Mouse (Mus musculus) forebrain, embryonic 14.5 days (tissue): Measurements from ENCODE around the gene Kdsr. TPM values are rescaled to one million over a fixed set of nuclear protein-coding genes. Genes with fewer than 3 reads are reported as not detected.

ENCODE experiments used
- ATAC-seq: fragments of 200-750 bp; cut with Nextera tagmentation; 2 replicates; pipeline ENCODE4 v1.8.0; 2017; ENCODE audit warnings: mild to moderate bottlenecking, moderate library complexity
- DNase-seq: peaks from one replicate; pipeline ENCODE4 v3.0.0-alpha.2; 2015; ENCODE audit warnings: low spot score
- H3K27ac ChIP-seq: fragments of 300-500 bp; sonication (generic); 2 replicates; pipeline ENCODE4 v1.5.1; 2014; ENCODE audit warnings: low read depth, mild to moderate bottlenecking, control low read depth, low read length, moderate library complexity
- H3K27me3 ChIP-seq: fragments of 300-500 bp; sonication (generic); replicated peaks from 2 replicates; pipeline ENCODE4 v1.6.1; 2014; ENCODE audit warnings: low read length, control low read depth, mixed read lengths; ENCODE audit not compliant: control insufficient read depth, insufficient read depth
- H3K36me3 ChIP-seq: fragments of 300-500 bp; sonication (generic); 2 replicates; pipeline ENCODE4 v1.6.1; 2014; ENCODE audit warnings: low read length, control low read depth; ENCODE audit not compliant: control insufficient read depth, insufficient read depth
- H3K4me1 ChIP-seq: fragments of 300-500 bp; sonication (generic); 2 replicates; pipeline ENCODE4 v1.6.1; 2014; ENCODE audit warnings: antibody characterized with exemption, low read length, control low read depth; ENCODE audit not compliant: control insufficient read depth, insufficient read depth
- H3K4me2 ChIP-seq: fragments of 300-500 bp; sonication (generic); 2 replicates; pipeline ENCODE4 v1.6.1; 2014; ENCODE audit warnings: mild to moderate bottlenecking, control low read depth, low read length
- H3K4me3 ChIP-seq: fragments of 300-500 bp; sonication (generic); 2 replicates; pipeline ENCODE4 v1.5.1; 2014; ENCODE audit warnings: low read depth, low read length, control low read depth
- H3K9ac ChIP-seq: fragments of 300-500 bp; sonication (generic); 2 replicates; pipeline ENCODE4 v1.6.1; 2014; ENCODE audit warnings: mild to moderate bottlenecking, low read length, control low read depth, moderate library complexity
- H3K9me3 ChIP-seq: fragments of 300-500 bp; sonication (generic); replicated peaks from 2 replicates; pipeline ENCODE4 v1.6.1; 2016; ENCODE audit warnings: low read length, control low read depth, mixed read lengths; ENCODE audit not compliant: control insufficient read depth
- WGBS: fragments of 180-500 bp; shearing (Covaris S2); extraction: QIAGEN DNeasy Blood & Tissue Kit; methylation state at CpG from one replicate; pipeline ENCODE4 v1.1.7; 2014; 5-methylcytosine and 5-hydroxymethylcytosine counted together
- polyA plus RNA-seq: library from polyadenylated mRNA; unstranded; fragments of >200 nt; fragmentation: Nextera tagmentation; extraction: Ambion mirVana; gene quantifications from 2 replicates; pipeline ENCODE4 v1.2.1, GENCODE M21; 2014

Kdsr gene
- polyA plus RNA-seq, 1 experiment from 2014 or later: 13.7 TPM

DNA sequence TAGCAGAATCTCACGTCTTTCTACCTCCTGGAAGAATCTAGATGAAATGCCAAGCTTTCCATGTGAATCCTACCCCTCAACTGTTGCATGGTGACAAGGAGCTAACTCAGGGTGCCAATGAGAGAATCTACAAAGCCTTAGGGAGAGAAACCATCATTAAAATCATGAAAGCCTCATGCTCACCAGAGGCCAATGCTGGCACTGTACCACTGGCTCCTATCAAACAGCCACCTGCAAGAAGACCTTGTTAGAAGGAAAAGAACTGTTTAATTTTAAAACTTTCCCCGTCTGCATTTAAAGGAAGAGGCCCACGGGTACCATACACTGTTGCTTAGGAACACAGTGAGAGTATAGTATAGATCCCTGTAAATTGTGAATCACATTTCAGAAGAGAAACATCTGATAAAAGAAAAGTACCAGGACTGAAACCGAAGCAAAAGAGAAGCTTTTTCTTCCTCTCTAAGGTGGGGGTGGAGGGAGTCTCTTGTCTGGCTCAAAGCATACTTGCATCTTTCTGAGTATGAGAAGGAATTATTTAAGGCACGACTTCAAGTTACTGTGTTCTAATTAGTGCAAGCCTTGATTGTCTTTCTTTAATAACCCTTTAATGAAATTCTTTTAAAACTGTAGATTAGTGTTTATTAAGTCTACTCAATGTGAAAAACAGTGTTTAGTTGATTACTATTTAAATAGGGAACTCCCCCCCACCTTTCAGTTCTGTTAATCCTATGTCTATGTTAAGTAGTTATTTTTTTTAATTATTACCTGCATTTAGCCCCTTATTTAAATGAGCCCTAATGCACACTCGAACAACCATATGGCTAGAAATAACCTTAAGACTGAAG, 52.3 kb downstream of the Kdsr start:
- Histone ChIP-seq H3K4me3 (no peak overlapping the region), H3K27me3 (no peaks in the 10 kb centered on the region), H3K4me2 (no peak overlapping the region), H3K36me3 (no peaks in the 10 kb centered on the region), H3K4me1 (peaks cover 26% of the 10 kb centered on the region), H3K9me3 (no peaks in the 10 kb centered on the region), H3K27ac (no peak overlapping the region), H3K9ac (no peak overlapping the region)
- DNase-seq (peak; percentile 41), ATAC-seq (no peak)
- WGBS: 32% methylated on average over 6 of the region's 6 CpGs

DNA sequence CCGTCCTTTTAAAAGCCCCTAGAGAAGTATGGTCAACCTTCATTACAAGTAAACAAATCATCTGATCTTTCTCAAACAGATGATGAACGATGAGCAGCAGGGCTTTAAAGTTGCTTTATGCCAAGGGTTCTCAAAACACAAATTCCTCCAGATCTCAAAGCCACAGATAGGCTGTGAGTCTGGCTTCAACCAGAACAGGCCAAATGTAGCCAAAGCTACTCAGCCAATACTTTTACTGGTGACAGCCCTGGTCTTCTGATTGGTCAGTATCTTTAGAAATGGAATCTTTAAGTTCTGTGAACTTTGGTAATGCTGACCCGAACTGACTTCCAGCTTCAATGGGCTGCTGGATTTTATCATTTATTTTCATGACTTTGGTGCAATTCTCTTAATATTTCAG, 56.3 kb downstream of the Kdsr start:
- Histone ChIP-seq H3K27me3 (no peaks in the 10 kb centered on the region), H3K4me3 (no peak overlapping the region), H3K36me3 (no peaks in the 10 kb centered on the region), H3K27ac (peak overlapping the region; percentile 17; the same call in 1 of the 2 replicates), H3K9ac (no peak overlapping the region), H3K9me3 (no peaks in the 10 kb centered on the region), H3K4me1 (peaks cover 26% of the 10 kb centered on the region), H3K4me2 (no peak overlapping the region)
- no peak for DNase-seq
- WGBS: 45% methylated on average over 3 of the region's 3 CpGs
- peak; percentile 50 for ATAC-seq

- Histone ChIP-seq H3K9ac (no peak overlapping the region), H3K4me2 (no peak overlapping the region), H3K36me3 (no peaks in the 10 kb centered on the region), H3K27ac (no peak overlapping the region; the same call in 1 of the 2 replicates), H3K4me3 (no peak overlapping the region), H3K9me3 (no peaks in the 10 kb centered on the region), H3K4me1 (peaks cover 21% of the 10 kb centered on the region), H3K27me3 (no peaks in the 10 kb centered on the region)
- DNase-seq (peak; percentile 93), ATAC-seq (peak; percentile 90)
- WGBS: 16% methylated on average over 4 of the region's 4 CpGs
These were observed 56.9 kb downstream of the Kdsr start for GRCm38 (mm10) chr1:106702471-106703175.

DNA sequence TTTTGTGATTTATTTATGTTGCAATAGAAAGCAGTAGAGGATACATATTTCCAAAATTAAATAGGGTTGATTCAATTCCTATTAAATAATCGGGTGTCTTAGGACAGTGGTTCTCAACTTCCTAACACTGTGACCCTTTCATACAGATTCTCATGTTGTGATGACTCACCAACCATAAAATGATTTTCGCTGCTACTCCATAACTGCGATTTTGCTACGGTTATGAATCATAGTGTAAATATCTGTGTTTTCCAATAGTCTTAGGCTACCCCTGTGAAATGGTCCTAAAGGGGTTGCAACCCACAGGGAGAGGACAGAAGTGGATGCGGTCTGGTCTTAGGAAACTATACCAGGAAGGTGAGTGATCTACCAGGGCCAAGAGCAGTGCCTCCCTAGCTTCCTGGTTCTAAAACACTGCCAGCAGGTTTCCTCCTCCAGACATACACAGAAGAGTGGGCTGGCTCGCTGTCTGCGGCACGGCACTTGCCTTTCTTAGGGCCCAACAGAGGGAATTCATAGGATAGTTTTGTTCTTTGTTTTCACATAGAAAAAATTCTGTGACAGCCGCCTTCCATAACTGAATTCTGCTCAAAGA, 58.9 kb downstream of the Kdsr start:
- H3K36me3 ChIP-seq: no peaks in the 10 kb centered on the region
- 89% methylated on average over 9 of the region's 9 CpGs for WGBS
- no peak for ATAC-seq

DNA sequence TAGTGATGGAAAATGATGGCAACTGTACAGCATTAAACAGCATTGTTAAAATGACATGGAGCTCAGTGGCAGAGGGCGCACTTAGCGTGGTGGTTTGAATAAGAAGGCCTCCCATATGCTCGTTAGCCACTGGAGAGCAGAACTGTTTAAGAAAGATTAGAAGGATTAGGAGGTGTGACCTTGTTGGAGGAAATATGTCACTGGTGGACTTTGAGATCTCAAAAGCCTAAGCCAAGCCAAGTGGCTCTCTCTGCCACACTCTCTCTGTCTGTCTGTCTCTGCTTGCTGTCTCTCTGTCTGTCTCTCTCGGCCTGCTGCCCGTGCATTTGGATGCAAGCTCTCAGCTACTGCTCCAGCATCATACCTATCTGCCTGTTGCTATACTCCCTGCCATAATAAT, 63.1 kb downstream of the Kdsr start:
- H3K4me1 ChIP-seq: peaks cover 7% of the 10 kb centered on the region; the same call in 1 of the 2 replicates
- H3K9ac ChIP-seq: no peak overlapping the region
- no peak overlapping the region for H3K4me2 ChIP-seq
- WGBS: 53% methylated on average over 5 of the region's 5 CpGs
- no peak for ATAC-seq
- H3K27me3 ChIP-seq: no peaks in the 10 kb centered on the region
- no peaks in the 10 kb centered on the region for H3K36me3 ChIP-seq
- H3K4me3 ChIP-seq: no peak overlapping the region
- no peak for DNase-seq
- no peaks in the 10 kb centered on the region for H3K9me3 ChIP-seq
- no peak overlapping the region for H3K27ac ChIP-seq

More for the DNA sequence above, 58.9 kb downstream of the Kdsr start:
- no peak for DNase-seq
- H3K4me2 ChIP-seq: no peak overlapping the region
- H3K9ac ChIP-seq: no peak overlapping the region
- no peaks in the 10 kb centered on the region for H3K27me3 ChIP-seq
- no peak overlapping the region for H3K4me3 ChIP-seq
- no peak overlapping the region for H3K27ac ChIP-seq
- no peaks in the 10 kb centered on the region for H3K9me3 ChIP-seq
- peaks cover 21% of the 10 kb centered on the region for H3K4me1 ChIP-seq

DNA sequence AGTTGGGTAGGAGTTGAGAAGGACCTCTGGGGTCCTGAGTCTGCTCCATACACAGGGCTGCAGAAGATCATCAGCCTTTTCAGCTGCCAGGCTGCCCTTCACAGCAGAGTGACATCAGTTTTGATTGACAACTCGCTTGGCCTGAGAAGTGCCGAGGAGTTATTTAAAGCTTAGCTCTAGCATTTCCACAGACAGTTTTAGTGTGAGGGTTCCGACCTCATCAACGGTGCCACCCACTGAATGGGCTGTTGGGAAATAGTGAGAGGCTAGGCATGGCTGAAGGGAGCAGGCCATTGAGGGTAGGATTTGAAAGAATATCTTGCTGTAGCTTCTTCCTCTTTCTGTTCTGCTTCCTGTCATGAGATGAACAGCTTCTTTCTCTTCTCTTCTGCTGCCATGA, 63.9 kb downstream of the Kdsr start:
- WGBS: 82% methylated on average over 4 of the region's 4 CpGs
- Histone ChIP-seq H3K4me2 (no peak overlapping the region), H3K36me3 (no peaks in the 10 kb centered on the region), H3K9ac (no peak overlapping the region), H3K27ac (no peak overlapping the region), H3K27me3 (no peaks in the 10 kb centered on the region), H3K9me3 (no peaks in the 10 kb centered on the region), H3K4me1 (no peaks in the 10 kb centered on the region), H3K4me3 (no peak overlapping the region)
- DNase-seq: no peak
- no peak for ATAC-seq

- Histone ChIP-seq H3K4me2 (no peak overlapping the region), H3K4me3 (no peak overlapping the region), H3K27ac (no peak overlapping the region), H3K36me3 (no peaks in the 10 kb centered on the region), H3K27me3 (no peaks in the 10 kb centered on the region), H3K9me3 (no peaks in the 10 kb centered on the region), H3K9ac (no peak overlapping the region), H3K4me1 (no peaks in the 10 kb centered on the region)
- WGBS: 94% methylated on average over 6 of the region's 6 CpGs
- ATAC-seq (no peak), DNase-seq (no peak)
These were observed 65.2 kb downstream of the Kdsr start for GRCm38 (mm10) chr1:106694316-106694715.

GRCm38 (mm10) chr1:106692599-106692998, 66.9 kb downstream of the Kdsr start:
- no peak for DNase-seq
- no peak overlapping the region for H3K4me2 ChIP-seq
- no peak overlapping the region for H3K9ac ChIP-seq
- no peak overlapping the region for H3K4me3 ChIP-seq
- H3K27ac ChIP-seq: no peak overlapping the region
- H3K36me3 ChIP-seq: no peaks in the 10 kb centered on the region
- no peak for ATAC-seq
- H3K27me3 ChIP-seq: no peaks in the 10 kb centered on the region
- no peaks in the 10 kb centered on the region for H3K9me3 ChIP-seq
- H3K4me1 ChIP-seq: no peaks in the 10 kb centered on the region
